Mouse (Mus musculus) megakaryocyte-erythroid progenitor cell, adult 5 weeks (primary cell): Measurements from ENCODE around the gene Kif22. TPM values are rescaled to one million over a fixed set of nuclear protein-coding genes. Genes with fewer than 3 reads are reported as not detected.

Experiments used
- polyA plus RNA-seq: library from polyadenylated mRNA; stranded (reverse); fragments of >175 nt; gene quantifications from 2 replicates; pipeline ENCODE4 v1.2.3, GENCODE M21; 2012

Kif22 gene
- 29.9 and 30.8 TPM in 2 replicates for polyA plus RNA-seq

GRCm38 (mm10) chr7:127041851-127042672 is at the start of gene Kif22:
Kif22 (minus strand) TSS chr7:127042471.

GRCm38 (mm10) chr7:127091114-127091896 is 49.0 kb upstream of the Kif22 start, which contains the start of gene AI467606:
AI467606 (plus strand) TSS chr7:127091359.

GRCm38 (mm10) chr7:127087278-127088010 is 45.2 kb upstream of the Kif22 start, which contains the start of gene Zg16:
Zg16 (minus strand) TSS chr7:127087328.

GRCm38 (mm10) chr7:127026984-127027726 is 15.1 kb downstream of the Kif22 start, which contains the start of gene Maz:
Maz (minus strand) TSS chr7:127027037.

DNA sequence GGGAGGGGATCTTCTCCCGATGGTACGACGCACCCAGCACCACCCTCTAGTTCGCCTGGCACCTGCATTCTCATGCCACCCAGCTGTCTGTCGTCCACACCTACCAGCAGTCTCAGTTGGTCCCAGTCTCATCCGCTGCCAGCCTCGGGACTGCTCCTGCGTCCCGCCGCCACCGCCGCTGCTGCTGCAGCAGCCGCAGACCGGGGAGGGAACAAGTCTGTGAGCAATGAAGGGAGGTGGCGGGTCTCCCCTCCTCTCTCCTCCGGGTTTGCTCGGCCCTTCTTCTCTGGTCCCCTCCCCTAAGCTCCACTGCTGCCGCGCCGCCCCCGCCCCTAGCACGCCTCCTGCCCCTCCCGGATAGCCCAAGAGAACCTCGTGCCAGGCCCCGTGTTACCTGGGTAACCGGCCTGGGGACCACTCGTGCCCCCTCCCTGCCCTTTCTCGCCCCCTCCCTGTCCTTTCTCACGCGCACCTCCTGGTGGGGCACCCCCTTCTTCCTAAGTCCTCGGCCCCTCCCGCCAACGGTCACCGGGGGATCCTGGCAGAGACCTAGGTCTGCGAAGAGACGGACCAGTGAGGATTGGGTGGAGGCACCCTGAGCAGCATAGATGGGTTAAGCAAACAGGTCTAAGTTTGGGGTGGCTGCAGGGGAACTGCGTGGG is 21.2 kb downstream of the Kif22 start, which contains the start of the genes Gm42742 and Prrt2:
TSS of gene Gm42742 (minus strand) at position 197 of the 662 bp plus-strand sequence.
TSS of gene Prrt2 (minus strand) at position 311 of the 662 bp plus-strand sequence.

DNA sequence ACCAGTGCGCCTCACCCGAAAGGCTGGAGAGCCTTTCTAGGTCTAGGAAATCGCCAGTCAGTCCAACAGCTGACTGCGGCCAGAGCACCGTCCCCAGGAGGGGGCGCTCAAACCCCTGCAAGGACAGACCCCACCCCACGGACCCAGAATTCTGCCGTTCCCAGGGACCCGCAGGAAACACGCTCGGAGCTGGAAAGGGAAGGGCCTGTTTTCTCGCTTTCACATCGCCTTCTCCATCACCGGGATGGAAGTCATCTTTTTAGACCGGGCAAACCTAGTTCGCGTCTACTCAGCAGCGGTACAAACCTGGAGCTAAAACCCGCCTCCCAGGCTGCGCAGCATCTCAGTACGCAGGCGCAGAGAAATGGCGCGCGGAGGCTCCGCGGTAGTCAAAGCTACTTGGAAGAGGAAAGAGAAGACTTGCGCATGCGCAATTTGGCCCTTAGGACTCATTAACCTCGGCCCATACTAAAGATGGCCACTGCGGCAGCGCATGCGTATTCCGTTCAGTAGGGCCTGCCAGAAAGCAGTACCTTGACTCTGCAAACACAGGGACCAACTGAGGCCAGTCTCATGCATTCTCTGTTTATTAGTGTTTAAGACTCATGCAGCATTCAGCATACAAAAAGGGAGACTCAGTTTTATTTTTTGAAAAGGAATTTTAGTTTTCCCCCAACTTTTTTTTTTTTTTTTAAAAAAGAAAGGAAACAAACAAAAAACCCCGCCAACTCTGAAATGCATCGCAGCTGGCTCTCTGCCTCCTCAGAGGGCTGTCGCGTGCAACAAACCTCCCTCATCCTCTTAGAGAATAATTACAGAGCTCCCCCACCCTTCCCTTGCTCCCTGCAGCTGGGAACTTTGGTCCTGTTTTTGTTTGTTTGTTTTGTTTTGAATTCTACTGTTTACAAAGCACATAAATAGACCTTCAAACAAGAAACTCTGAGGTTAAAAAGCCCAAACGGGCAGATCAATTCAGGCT is 25.0 kb downstream of the Kif22 start, which contains the start of gene Pagr1a:
TSS of gene Pagr1a (minus strand) at position 382 of the 979 bp plus-strand sequence.

DNA sequence TGATC is 26.0 kb downstream of the Kif22 start, which contains the start of gene Pagr1b:
TSS of gene Pagr1b (minus strand) at position 4 of the 5 bp plus-strand sequence.

DNA sequence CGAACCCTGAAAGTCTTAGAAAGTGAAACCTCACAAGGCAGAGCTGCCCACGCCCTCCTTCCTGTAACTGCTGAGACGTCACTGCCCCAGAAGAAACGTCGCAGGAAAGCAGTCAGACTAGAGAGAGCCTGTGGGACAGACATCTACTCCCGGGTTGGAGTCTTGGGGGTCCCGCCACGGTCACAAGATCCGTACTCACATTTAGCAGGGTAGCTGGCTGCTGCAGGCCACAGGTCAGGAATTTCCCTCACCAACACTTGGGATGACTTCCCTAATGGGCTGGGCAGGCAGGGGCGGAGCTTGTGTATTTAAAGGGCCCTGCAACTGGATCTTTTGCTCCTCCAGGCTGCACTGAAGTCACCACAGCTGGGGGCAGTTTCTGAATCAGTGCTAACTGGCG is 28.0 kb downstream of the Kif22 start, which contains the start of gene Mvp:
TSS of gene Mvp (minus strand) at position 302 of the 400 bp plus-strand sequence.

Other genes with a start within 250 kb of the Kif22 start
- gene Ppp4c, start 250.0 kb downstream of the Kif22 start, polyA plus RNA-seq: 163 and 164 TPM in 2 replicates
- gene Fam57b, start 244.8 kb downstream of the Kif22 start, polyA plus RNA-seq: 0.24 and 0.80 TPM in 2 replicates
- not detected in 2 replicates for gene 4930451I11Rik, start 210.8 kb downstream of the Kif22 start, polyA plus RNA-seq
- 0.03 TPM in 1 of 2 replicates, not detected in the other for gene Doc2a, start 195.1 kb downstream of the Kif22 start, polyA plus RNA-seq
- gene Hirip3, start 180.5 kb downstream of the Kif22 start, polyA plus RNA-seq: 162 and 272 TPM in 2 replicates
- gene Ino80e, start 180.1 kb downstream of the Kif22 start, polyA plus RNA-seq: 655 and 810 TPM in 2 replicates
- 176 and 182 TPM in 2 replicates for gene Taok2, start 157.8 kb downstream of the Kif22 start, polyA plus RNA-seq
- gene Tmem219, start 119.6 kb downstream of the Kif22 start, polyA plus RNA-seq: 46.0 and 48.8 TPM in 2 replicates
- gene Kctd13, start 113.6 kb downstream of the Kif22 start, polyA plus RNA-seq: 24.7 and 27.7 TPM in 2 replicates
- gene Asphd1, start 92.9 kb downstream of the Kif22 start, polyA plus RNA-seq: 0.35 TPM in 1 of 2 replicates, not detected in the other
- 1.5 and 2.1 TPM in 2 replicates for gene Sez6l2, start 91.9 kb downstream of the Kif22 start, polyA plus RNA-seq
- gene Cdipt, start 66.6 kb downstream of the Kif22 start, polyA plus RNA-seq: 127 and 143 TPM in 2 replicates
- gene Cdiptos, start 66.4 kb downstream of the Kif22 start, polyA plus RNA-seq: 0.74 and 0.75 TPM in 2 replicates
- 25.1 and 28.0 TPM in 2 replicates for gene Mvp, start 27.9 kb downstream of the Kif22 start, polyA plus RNA-seq
- gene Pagr1b, start 26.0 kb downstream of the Kif22 start, polyA plus RNA-seq: 9.4 TPM in 1 of 2 replicates, not detected in the other
- gene Pagr1a, start 25.1 kb downstream of the Kif22 start, polyA plus RNA-seq: 67.0 and 68.3 TPM in 2 replicates
- gene Gm42742, start 21.4 kb downstream of the Kif22 start, polyA plus RNA-seq: 146 and 149 TPM in 2 replicates
- 0.61 and 0.66 TPM in 2 replicates for gene Prrt2, start 21.3 kb downstream of the Kif22 start, polyA plus RNA-seq
- gene Maz, start 15.4 kb downstream of the Kif22 start, polyA plus RNA-seq: 845 and 941 TPM in 2 replicates
- gene Zg16, start 44.9 kb upstream of the Kif22 start, polyA plus RNA-seq: 0.86 and 0.89 TPM in 2 replicates
- gene AI467606, start 48.9 kb upstream of the Kif22 start, polyA plus RNA-seq: 106 and 120 TPM in 2 replicates
- 1.9 and 3.5 TPM in 2 replicates for gene Qprt, start 79.8 kb upstream of the Kif22 start, polyA plus RNA-seq
- gene Spn, start 95.4 kb upstream of the Kif22 start, polyA plus RNA-seq: 137 and 157 TPM in 2 replicates
- gene Cd2bp2, start 153.6 kb upstream of the Kif22 start, polyA plus RNA-seq: 56.3 and 72.8 TPM in 2 replicates
- 65.6 and 68.1 TPM in 2 replicates for gene Tbc1d10b, start 166.0 kb upstream of the Kif22 start, polyA plus RNA-seq
- gene Mylpf, start 166.4 kb upstream of the Kif22 start, polyA plus RNA-seq: 1.6 and 3.1 TPM in 2 replicates
- 21.1 and 24.7 TPM in 2 replicates for gene Zfp553, start 190.6 kb upstream of the Kif22 start, polyA plus RNA-seq
- gene Sept1, start 190.7 kb upstream of the Kif22 start, polyA plus RNA-seq: 148 and 225 TPM in 2 replicates
- 82.3 and 89.5 TPM in 2 replicates for gene Zfp771, start 201.8 kb upstream of the Kif22 start, polyA plus RNA-seq
- gene Dctpp1, start 218.2 kb upstream of the Kif22 start, polyA plus RNA-seq: 154 and 169 TPM in 2 replicates
- 27.0 and 35.1 TPM in 2 replicates for gene Sephs2, start 231.6 kb upstream of the Kif22 start, polyA plus RNA-seq